Mouse (Mus musculus) stomach, postnatal 0 days (tissue): Measurements from ENCODE around the gene Prkcb.

ENCODE experiments used
- CTCF ChIP-seq: IDR thresholded peaks from 2 replicates; pipeline ENCODE4 v1.5.1; 2016; ENCODE audit warnings: antibody characterized with exemption, low read depth, mild to moderate bottlenecking, moderate library complexity
- EP300 ChIP-seq: optimal IDR thresholded peaks from 2 replicates; pipeline ENCODE3; 2016; ENCODE audit warnings: antibody characterized with exemption

- no peak for TF ChIP-seq CTCF
- TF ChIP-seq EP300, result no peak
These were observed 360.8 kb downstream of the Prkcb start for GRCm38 (mm10) chr7:122649306-122649705.
